Mouse (Mus musculus) midbrain, embryonic 10.5 days (tissue): ENCODE measurements at regions not wholly inside any gene's neighbourhood (a gene's known extent, or its start where the extent isn't known, plus 50 kb on each side); places are given as distances from the start of the nearest gene placed in this dataset.

Source experiments
- DNase-seq: peaks from one replicate; pipeline ENCODE4 v3.0.0-alpha.2; 2017; ENCODE audit warnings: low spot score
- H3K27ac ChIP-seq: fragments of 300-500 bp; sonication (generic); replicated peaks from 2 replicates; pipeline ENCODE4 v1.5.1; 2016; ENCODE audit warnings: mild to moderate bottlenecking
- H3K27me3 ChIP-seq: fragments of 300-500 bp; sonication (generic); 2 replicates; pipeline ENCODE4 v1.6.1; 2016; ENCODE audit warnings: low read depth, mild to moderate bottlenecking; ENCODE audit not compliant: poor library complexity, severe bottlenecking
- H3K36me3 ChIP-seq: fragments of 300-500 bp; sonication (generic); 2 replicates; pipeline ENCODE4 v1.6.1; 2016; ENCODE audit warnings: mild to moderate bottlenecking, moderate library complexity
- H3K4me1 ChIP-seq: fragments of 300-500 bp; sonication (generic); 2 replicates; pipeline ENCODE4 v1.6.1; 2016
- H3K4me3 ChIP-seq: fragments of 300-500 bp; sonication (generic); 2 replicates; pipeline ENCODE4 v1.5.1; 2016; ENCODE audit warnings: mild to moderate bottlenecking, moderate library complexity
- H3K9me3 ChIP-seq: fragments of 300-500 bp; sonication (generic); replicated peaks from 2 replicates; pipeline ENCODE4 v1.6.1; 2016; ENCODE audit warnings: mild to moderate bottlenecking
- WGBS: fragments of 180-500 bp; shearing (Covaris S2); methylation state at CpG from one replicate; pipeline ENCODE4 v1.1.7; 2016; 5-methylcytosine and 5-hydroxymethylcytosine counted together

DNA sequence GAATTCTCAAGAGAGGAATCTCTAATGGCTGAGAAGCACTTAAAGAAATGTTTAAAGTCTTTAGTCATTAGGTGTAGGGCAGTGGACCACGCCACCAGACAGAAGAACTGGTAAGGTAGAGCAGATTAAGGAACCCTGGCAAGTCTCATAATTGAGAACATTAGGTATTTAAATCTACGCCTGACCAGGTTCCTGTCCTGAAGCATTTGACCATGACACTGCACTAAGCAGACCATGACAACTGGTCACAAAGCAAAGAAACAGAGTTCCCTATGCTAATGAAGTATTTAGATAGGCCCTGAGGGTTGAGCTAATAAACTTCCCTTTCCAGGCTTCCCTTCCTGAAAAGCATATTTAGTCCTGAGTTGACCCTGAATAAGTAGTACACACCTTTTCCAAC, 562.3 kb downstream of the Cdh11 start:
- DNase-seq: no peak
- Histone ChIP-seq H3K36me3 (no peaks in the 10 kb centered on the region), H3K27ac (no peak overlapping the region), H3K4me3 (no peak overlapping the region), H3K4me1 (no peaks in the 10 kb centered on the region), H3K9me3 (no peaks in the 10 kb centered on the region), H3K27me3 (no peaks in the 10 kb centered on the region)
- 82% methylated on average over 2 of the region's 2 CpGs for WGBS

DNA sequence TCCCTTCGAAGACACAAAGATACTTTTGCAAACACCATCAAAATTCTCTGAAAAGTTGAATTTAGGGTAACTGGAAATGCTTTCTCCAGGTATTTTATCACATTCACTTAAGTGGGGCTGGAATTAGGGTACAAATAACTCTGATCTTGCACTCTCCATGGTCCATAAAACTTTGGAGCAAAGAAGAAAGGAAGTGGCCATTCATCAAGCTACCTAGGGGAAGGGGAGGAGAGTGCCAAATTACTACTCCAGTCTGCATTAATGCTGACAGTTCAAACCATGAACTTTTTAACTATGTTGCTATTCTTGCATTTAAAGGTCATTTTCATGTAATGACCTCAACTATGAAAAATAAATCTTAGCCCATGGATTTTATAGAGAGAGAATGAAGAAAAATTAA, 579.8 kb downstream of the Cdh11 start:
- Histone ChIP-seq H3K4me3 (no peak overlapping the region), H3K36me3 (no peaks in the 10 kb centered on the region), H3K9me3 (no peaks in the 10 kb centered on the region), H3K27ac (no peak overlapping the region), H3K27me3 (no peaks in the 10 kb centered on the region), H3K4me1 (no peaks in the 10 kb centered on the region)
- no peak for DNase-seq
- WGBS: 86% methylated on average over 1 of the region's 1 CpGs

DNA sequence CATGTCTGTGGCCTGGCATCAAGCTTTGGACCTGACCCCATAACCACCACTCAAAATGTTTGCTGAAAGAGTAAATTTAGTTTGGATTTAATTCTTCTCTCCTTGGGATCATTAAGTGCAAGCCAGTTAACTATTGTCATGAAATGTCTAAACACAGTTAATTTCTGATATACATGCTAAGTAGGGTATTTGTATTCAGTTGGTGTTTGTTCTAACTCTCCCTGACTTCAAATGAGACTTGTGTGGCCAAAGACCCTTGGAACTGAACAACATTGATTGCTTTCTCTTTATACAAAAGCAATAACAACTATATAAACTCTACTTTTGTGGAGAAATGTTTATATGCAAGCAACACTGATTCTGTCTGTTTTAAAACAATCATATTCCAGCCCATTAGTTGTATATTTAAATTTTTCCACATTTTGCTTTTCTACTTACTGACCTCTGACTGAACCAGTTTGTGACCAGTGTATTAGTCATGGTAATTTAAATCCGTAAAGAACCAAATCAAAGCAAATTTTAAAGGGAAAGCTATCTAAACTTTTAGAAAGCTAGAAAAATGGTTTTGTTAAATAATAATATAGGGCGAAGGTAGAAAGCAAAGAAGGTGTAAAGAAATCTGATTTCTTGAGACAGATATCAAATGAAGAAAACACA, 625.8 kb downstream of the Cdh11 start:
- Histone ChIP-seq H3K36me3 (no peaks in the 10 kb centered on the region), H3K27ac (no peak overlapping the region), H3K9me3 (no peaks in the 10 kb centered on the region), H3K4me1 (no peaks in the 10 kb centered on the region), H3K27me3 (no peaks in the 10 kb centered on the region), H3K4me3 (no peak overlapping the region)
- no peak for DNase-seq
- 83% methylated on average over 2 of the region's 2 CpGs for WGBS

DNA sequence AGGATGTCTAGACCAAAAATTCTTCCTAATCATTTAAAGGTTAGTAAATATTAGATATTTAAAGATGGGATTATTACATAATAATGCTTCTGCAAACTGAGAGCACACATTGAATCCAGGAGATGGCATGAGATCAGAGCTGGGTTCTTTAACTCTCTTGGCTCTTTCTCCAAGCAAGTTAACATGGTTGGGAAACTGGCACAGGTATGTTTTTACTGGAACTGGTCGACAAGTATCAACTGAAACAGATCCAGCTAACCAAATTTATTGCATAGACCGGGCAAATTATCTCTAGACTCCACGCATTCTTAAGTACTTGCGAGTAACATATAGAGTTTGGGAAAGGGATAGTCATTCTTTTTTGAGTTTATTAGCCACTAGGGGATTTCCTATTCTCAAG, 666.8 kb downstream of the Cdh11 start:
- no peak for DNase-seq
- Histone ChIP-seq H3K4me3 (no peak overlapping the region), H3K36me3 (no peaks in the 10 kb centered on the region), H3K4me1 (no peaks in the 10 kb centered on the region), H3K27ac (no peak overlapping the region), H3K9me3 (no peaks in the 10 kb centered on the region), H3K27me3 (no peaks in the 10 kb centered on the region)
- WGBS: 91% methylated on average over 4 of the region's 4 CpGs

DNA sequence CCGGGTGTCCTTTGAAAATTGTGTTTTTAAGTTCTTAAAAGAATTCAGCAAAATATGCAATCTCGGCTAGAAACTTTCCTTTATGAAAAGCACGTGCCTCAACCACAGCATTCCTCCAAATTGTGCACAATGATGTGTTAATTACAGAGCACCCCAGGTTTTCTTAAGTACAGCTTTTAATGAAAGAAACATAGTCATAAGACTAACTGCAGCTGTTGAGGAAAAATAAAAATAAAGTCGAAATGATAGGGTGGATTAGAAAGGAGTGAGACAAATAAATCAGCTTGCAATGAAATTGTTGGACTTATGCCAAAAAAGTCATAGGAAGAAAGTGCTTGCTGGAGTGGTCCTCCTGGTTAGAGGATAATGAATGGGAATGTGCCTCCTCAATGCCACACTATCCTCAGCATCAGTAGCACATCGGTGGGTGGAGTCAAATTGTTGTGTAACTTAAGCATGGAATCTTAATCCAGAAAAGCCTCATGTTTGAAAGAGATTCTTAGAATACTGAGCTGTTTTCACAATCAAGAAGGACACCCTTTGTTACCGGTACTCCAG, 668.5 kb downstream of the Cdh11 start:
- Histone ChIP-seq H3K27me3 (no peaks in the 10 kb centered on the region), H3K9me3 (no peaks in the 10 kb centered on the region), H3K27ac (no peak overlapping the region), H3K4me1 (no peaks in the 10 kb centered on the region), H3K36me3 (no peaks in the 10 kb centered on the region), H3K4me3 (no peak overlapping the region)
- DNase-seq: no peak
- 86% methylated on average over 6 of the region's 6 CpGs for WGBS

DNA sequence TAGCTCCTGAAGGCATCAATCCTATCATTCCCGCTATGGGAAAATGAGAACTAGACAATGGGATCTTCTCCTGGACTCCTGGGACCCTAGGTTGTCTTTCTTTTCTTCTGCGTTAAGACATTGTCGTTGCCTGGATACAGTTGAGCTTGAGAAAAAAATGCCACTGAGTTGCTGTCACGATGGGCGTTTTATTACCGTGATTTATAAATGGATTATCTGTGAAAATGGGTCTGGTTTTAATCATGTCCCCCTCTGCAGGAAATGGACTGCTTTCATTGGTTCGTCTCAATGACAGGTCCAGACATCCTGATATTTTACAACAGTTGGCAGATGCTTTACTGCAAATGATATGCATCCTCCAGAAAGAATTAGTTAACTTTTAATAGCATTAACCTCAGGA, 681.7 kb downstream of the Cdh11 start:
- WGBS: 34% methylated on average over 7 of the region's 7 CpGs
- H3K27ac ChIP-seq: no peak overlapping the region
- no peaks in the 10 kb centered on the region for H3K36me3 ChIP-seq
- DNase-seq: peak; percentile 21
- H3K4me1 ChIP-seq: peaks cover 25% of the 10 kb centered on the region
- no peaks in the 10 kb centered on the region for H3K27me3 ChIP-seq
- H3K4me3 ChIP-seq: no peak overlapping the region
- no peaks in the 10 kb centered on the region for H3K9me3 ChIP-seq

DNA sequence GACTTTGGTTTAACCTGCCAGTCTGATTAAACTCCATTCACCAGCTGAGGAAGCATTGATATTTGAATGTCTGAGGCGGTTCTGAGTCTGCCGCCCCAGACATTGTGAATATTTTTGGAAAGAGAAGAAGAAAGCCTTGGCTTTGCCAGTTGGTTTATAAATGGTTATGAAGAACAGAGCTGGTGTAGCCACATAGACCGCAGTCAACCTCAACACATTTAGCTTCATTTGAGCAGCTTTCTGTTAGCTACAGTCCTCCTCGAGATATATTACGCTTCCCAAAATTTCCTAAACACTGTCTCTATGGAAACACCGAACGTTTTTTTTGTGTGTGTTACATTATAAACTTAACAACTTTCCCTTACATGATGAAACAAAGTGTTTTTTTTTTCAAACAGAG, 688.7 kb downstream of the Cdh11 start:
- 83% methylated on average over 7 of the region's 7 CpGs for WGBS
- no peak overlapping the region for H3K4me3 ChIP-seq
- H3K27me3 ChIP-seq: no peaks in the 10 kb centered on the region
- peaks cover 7% of the 10 kb centered on the region for H3K4me1 ChIP-seq
- H3K9me3 ChIP-seq: no peaks in the 10 kb centered on the region
- no peak for DNase-seq
- H3K36me3 ChIP-seq: no peaks in the 10 kb centered on the region
- no peak overlapping the region for H3K27ac ChIP-seq

DNA sequence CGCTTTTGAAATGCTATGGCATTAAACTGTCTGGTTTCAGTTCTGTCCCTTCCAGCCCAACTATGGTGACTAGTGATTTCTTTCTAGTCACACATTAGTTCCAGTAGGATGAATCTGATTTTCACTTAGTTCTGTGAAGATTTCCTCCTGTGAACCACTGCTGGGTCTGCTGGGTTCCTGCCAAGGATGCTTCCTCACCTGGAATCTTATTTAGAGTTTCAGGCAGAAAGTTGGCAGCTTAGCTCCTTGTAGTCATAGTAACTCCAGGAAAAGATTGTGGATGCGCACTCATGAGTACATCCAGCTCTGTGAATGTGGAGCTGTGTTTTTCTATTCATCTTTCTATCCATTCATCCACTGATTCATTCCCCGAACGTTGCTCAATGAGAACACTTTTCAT, 699.5 kb downstream of the Cdh11 start:
- no peaks in the 10 kb centered on the region for H3K36me3 ChIP-seq
- 90% methylated on average over 4 of the region's 4 CpGs for WGBS
- no peak overlapping the region for H3K27ac ChIP-seq
- H3K27me3 ChIP-seq: no peaks in the 10 kb centered on the region
- H3K4me1 ChIP-seq: no peaks in the 10 kb centered on the region
- no peak for DNase-seq
- H3K9me3 ChIP-seq: no peaks in the 10 kb centered on the region
- no peak overlapping the region for H3K4me3 ChIP-seq

DNA sequence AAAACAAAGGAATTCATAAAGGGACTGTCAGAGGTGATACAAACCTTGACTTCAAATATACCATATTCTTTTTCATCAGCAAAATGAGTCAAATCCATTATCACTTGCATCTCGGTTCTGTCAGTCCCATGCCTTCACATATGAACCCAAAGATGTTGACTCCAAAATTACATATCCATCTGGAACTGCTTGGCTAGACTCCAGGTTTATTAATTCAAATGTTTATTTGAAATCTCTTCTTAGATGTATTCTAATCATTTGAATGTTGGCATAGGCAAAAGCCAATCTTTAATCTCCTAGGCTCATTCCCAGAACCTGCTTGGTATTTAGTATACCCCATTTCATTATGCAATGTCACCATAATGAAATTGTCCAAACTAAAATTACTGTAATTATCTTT, 709.8 kb downstream of the Cdh11 start:
- 85% methylated on average over 1 of the region's 1 CpGs for WGBS
- Histone ChIP-seq H3K27me3 (no peaks in the 10 kb centered on the region), H3K27ac (no peak overlapping the region), H3K9me3 (no peaks in the 10 kb centered on the region), H3K36me3 (no peaks in the 10 kb centered on the region), H3K4me3 (no peak overlapping the region), H3K4me1 (no peaks in the 10 kb centered on the region)
- DNase-seq: no peak

DNA sequence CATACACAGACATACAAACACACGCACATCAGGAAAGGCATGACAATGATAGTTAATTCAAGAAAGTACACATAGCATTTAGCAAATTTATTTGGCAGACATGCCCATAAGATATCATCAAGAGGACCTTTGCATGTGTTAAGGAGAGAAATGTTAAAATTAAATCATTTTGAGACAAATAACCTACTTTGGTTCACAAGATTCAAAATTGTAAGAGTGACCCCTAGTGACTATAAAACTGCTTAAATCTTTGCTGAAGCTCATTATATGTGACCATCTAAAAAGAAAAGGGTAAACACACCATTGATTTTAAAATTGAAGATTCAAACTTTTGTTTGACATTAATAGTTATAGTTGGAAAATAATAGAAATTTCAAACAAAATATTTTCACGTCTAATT, 721.3 kb downstream of the Cdh11 start:
- Histone ChIP-seq H3K4me3 (no peak overlapping the region), H3K9me3 (no peaks in the 10 kb centered on the region), H3K36me3 (no peaks in the 10 kb centered on the region), H3K27ac (no peak overlapping the region), H3K4me1 (no peaks in the 10 kb centered on the region), H3K27me3 (no peaks in the 10 kb centered on the region)
- WGBS: 90% methylated on average over 2 of the region's 2 CpGs
- DNase-seq: no peak

DNA sequence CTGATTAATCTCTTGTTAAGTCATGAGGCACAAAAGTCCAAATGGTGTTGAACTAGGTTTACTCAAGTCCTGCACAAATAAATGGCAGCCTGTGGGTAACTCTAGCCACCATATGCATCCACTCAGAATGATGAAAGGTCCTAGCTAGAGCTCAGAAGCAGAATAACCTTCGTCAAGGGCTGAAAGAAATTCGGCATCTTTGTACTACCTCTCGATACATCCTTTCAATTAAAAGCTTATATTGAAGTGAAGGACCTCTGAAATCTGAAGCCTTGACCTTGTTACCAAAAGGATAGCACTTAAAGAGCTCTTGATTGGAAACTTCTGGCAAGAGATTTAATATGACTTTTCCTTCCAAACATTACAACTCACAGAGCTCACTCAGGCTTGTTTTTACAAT, 732.0 kb downstream of the Cdh11 start:
- DNase-seq: no peak
- Histone ChIP-seq H3K27ac (no peak overlapping the region), H3K9me3 (no peaks in the 10 kb centered on the region), H3K4me1 (no peaks in the 10 kb centered on the region), H3K27me3 (no peaks in the 10 kb centered on the region), H3K36me3 (no peaks in the 10 kb centered on the region), H3K4me3 (no peak overlapping the region)
- 86% methylated on average over 3 of the region's 3 CpGs for WGBS

DNA sequence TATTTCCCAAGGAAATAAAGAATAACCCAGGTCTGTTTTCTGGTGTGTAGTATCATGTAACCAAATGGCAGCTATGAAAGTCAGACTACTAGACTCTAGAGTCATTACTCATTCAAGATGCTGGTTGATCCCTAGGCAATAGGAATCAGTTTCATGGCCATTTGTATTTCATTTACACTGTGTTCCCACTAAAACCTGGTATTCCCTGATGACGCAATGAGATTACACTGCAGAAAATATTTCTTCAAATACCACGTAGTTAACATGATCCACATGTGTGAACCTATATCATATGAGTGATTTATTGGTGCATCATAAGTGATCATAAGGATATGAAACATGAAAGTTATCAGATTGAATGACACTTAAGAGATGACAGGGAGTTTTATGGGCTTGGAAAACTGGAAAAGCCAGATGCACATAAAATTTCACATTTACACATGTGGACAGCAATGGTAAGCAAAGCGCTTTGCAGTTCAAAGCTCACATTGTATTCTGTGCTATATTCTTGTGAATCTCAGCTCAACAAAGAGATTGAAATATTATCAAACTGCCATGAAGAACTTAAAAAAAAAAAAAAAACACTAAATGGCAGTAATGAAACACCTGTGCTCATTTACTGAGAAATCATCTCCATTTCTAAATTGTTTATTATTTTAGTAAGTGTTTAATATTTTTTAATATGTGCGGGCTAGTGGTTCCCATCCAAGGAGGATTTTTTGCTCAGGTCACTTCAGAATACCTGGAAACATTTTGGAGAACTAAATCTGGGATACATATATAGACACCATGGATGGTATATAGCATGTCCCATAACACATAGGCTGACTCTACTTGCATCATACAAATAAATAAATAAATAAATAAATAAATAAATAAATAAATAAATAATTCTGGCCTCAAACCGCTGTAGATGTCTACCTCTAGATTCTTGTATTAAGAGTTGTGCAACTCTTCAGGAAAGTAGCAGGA, 758.2 kb downstream of the Cdh11 start:
- H3K4me1 ChIP-seq: no peaks in the 10 kb centered on the region
- H3K36me3 ChIP-seq: no peaks in the 10 kb centered on the region
- H3K27ac ChIP-seq: no peak overlapping the region
- no peak overlapping the region for H3K4me3 ChIP-seq
- no peaks in the 10 kb centered on the region for H3K9me3 ChIP-seq
- no peak for DNase-seq
- H3K27me3 ChIP-seq: no peaks in the 10 kb centered on the region
- WGBS: 91% methylated on average over 5 of the region's 5 CpGs

DNA sequence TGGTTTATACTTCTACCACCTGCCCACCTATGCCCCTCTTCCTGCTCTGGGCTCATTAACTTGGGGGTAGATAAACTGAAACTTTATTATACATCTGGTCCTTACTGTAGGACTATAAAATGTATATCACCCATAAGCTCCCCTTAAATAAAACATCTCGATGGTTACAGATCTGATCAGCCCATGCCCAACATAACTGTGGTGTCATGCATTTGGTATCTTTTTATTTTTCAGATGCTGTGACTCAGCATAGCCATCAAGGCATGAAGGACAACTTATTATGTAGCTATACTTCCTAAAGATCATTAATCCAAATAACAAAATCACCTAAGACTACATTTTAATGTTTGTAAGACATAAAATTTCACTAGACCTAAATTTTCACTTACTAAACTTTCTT, 761.0 kb downstream of the Cdh11 start:
- Histone ChIP-seq H3K4me1 (no peaks in the 10 kb centered on the region), H3K36me3 (no peaks in the 10 kb centered on the region), H3K4me3 (no peak overlapping the region), H3K27ac (no peak overlapping the region), H3K27me3 (no peaks in the 10 kb centered on the region), H3K9me3 (no peaks in the 10 kb centered on the region)
- no peak for DNase-seq
- WGBS: 85% methylated on average over 1 of the region's 1 CpGs
